Mouse (Mus musculus) thymus, postnatal 4 days (tissue): ENCODE results near the gene Calm3.

Source experiments
- DNase-seq: peaks from one replicate; pipeline ENCODE4 v3.0.0; 2021

Gene Calm3

DNA sequence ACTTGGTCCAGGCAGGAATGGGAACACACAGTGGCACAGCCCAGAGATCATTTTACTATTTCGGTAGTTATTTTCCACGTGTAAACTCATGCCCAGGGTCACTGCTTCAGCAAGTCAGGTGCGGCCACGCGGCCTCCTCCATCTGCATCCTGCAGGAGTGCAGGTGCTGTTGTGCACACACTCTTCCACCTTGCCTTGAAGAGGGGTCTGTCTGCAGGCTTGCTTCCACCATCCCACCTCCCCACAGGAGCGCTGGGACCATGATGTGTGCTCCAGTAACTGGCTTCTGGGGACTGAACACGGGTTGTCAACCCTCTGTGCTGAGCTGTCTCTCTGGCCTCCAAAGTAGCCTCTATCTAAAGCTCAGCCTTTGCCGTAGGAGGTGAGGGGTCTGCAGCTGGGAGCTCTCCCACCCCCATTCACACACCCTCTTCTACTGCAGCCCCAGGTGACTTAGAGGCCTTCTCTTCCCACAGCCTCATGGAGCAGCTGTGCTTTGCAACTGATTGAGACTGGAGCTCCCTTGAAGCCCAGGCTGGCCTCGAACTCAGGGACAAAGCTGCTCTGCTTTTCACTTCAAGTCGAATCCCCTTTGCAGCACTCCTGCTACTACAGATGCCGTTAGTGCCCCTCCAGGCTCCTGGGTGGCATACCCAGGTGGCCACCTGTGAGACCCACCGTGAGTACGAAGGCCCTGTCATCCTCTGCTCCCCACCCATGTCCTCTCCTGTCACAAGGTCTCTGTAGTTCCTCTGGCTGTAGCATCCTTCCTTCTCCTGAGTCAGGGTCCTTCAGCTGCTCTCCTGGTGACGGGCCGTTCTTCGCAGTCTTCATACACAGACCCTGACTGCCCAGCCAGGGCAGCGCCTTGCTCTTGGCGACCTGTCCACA lies 9.2 kb downstream of the Calm3 start:
- DNase-seq: peak; percentile 13

DNA sequence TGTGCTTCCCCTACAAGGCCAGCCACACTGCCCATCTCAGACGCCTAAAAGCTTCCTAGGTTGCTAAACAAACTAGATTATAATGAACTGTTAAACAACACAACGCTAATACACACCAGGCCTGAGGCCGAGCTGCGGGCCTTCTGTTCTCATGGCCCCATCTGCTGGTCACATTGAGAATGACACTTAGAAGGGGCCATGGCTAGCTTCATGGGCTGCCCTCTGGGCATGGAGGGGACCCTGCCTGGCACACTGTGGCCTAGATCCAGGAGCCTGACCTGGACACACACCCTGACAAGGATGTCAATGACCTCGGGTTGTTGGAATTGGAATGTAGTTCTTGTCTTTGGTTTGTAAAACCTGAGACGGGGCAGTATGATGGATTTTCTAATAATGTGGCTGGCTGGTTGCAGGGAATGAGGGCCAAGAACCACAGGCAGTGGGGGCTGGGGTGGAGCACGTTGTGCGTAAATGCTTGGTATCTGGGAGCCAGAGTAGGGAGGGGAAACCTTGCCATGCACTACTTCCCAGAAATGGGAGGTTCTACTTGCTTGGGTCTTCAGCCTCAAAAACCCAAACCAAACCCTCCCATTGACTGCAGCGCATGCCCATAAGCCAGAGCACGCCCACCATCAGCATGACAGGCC lies 10.0 kb downstream of the Calm3 start:
- peak; percentile 82 for DNase-seq

DNA sequence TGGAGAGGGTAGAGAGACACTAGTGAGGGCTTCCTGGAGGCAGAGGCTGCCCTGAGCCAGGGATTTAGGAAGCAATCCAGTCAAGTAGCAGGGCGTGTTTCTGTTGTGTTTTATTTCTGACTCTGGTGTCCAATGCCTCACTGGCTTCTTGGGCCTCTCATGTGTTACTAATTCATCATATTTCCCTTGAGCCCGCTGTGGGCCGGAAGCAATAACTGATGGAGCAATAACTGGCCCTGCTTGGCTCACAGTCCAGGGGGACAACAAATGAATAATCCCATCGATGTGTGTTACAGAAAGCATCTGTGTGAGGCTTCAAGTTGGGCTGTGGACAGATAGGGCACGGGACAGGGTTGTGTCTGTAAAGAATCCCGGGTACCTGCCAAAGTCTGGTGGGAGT lies 11.6 kb downstream of the Calm3 start:
- DNase-seq: no peak

DNA sequence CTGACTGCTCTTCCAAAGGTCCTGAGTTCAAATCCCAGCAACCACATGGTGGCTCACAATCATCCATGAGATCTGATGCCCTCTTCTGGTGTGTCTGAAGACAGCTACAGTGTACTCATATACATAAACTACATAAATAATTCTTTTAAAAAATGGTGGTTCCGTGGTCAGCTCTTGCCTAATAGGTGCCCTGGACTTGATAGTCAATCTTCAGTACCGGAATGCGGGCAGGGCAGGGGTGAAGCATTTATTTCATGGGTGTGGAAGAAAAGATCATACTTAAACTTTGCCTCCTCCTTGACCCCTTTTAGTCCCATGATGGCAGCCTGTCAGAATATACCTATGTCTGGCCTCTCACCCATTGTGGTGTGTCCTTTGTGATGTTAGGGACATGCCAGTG lies 12.0 kb downstream of the Calm3 start:
- no peak for DNase-seq

DNA sequence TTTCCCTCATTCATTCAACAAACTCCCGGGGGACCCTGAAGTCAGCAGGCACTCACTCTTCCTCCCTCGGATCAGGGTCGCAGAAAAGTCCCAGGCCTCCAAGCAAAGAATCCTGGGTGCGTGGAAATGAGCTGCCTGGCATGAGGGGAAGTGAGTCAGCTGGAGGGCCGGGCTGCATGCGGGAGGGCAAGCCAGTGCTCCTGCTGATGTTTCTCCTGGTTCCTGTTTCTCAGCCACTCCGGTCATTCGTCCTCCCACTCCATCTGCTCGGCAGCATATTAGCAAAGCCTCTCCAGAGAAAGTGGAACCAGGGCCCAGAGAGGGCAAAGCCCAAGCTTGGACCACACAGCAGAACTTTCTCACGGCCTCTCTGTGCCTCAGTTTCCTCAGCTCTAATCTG lies 14.0 kb downstream of the Calm3 start:
- DNase-seq: no peak

DNA sequence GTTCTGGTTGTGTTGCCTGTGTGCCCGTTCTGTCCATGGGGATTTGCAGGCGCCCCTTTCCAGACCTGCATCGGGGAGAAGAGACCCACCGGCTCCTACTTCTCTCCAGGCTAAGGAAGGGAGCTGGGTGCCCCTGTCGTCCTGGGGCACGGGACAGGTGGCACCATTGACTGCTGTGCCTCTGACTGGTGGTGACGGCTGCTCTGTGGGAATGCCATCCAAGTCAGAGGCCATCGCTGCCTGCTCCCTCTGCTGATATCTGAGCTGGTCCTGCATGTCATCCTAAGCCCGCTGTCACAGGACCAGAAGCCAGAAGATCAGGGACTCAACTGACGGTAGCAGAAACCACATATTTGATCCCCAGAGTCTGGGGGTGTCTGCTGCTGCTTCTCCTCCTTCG lies 15.1 kb downstream of the Calm3 start:
- DNase-seq: no peak

DNA sequence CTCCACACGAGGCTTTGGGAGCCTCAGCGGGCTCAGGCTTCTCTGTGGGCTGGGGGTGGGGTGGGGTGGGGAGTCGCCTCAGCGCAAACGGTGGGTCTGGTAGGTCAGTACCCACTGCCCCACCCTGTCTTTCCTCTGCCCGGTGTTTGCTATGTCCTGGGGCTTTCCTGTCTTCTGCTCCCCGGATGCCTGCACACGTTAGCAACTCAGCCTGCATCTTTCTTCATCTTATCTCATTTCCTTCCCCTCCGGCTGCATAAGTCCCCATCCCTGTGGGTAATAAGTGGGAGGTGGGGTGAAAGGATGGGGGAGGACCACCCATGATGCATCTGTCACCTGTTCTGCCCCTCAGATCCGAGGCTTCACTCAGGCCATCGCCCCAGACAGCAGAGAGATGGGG lies 15.5 kb downstream of the Calm3 start:
- no peak for DNase-seq

DNA sequence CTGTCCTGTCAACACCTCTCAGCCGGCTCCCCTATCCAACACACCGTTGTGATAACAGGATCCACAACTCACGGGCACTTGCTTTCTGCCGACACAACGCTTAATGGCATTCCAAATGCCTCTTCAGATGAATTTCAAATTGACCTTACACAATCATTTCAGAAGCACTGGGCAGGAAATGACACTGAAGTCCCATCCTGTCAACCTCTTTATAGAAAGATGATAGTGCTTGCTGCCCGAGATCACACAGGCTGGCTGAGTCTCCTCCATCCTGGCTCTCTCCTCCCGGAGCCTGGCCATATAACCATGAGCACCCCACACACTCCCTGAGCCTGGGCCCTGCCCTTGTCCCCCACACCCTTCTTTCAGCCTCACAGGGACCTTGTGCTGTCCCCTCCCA lies 16.1 kb downstream of the Calm3 start:
- DNase-seq: no peak

DNA sequence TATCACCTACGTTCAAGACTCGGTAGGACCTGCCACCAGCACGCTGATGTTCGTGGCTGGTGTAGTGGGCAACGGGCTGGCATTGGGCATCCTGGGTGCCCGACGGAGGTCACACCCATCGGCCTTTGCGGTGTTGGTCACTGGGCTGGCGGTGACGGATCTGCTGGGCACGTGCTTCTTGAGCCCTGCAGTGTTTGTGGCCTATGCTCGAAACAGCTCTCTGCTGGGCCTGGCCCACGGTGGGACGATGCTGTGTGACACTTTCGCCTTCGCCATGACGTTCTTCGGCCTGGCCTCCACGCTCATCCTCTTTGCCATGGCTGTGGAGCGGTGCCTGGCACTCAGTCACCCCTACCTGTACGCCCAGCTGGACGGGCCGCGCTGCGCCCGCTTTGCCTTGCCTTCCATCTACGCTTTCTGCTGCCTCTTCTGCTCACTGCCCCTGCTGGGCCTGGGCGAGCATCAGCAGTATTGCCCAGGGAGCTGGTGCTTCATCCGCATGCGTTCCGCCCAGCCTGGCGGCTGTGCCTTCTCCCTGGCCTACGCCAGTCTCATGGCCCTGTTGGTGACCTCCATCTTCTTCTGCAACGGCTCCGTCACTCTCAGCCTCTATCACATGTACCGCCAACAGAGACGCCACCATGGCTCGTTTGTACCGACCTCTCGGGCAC lies 16.9 kb downstream of the Calm3 start:
- DNase-seq: no peak

DNA sequence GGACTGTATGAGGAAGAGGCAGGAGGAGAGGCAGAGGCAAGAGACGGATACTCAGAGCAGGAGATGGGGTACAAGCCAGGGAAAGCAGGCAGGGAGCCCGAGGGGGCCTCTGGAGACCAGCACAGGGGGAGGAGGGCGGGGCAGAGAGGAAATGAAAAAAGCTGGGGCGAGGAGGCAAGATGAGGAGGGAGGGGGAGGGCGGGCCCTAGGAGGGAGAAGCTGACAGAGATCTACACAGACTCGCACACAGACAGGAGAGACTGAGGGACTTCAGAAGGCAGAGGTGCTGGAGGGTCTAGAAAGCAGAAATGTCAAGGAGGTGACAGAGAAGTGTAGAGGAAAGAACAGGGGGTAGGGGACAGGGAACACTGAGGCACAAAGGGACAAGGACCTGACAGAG lies 17.6 kb downstream of the Calm3 start, which contains the start of gene Ptgir:
TSS of gene Ptgir (plus strand) at position 210 of the 400 bp plus-strand sequence.
- DNase-seq: peak; percentile 73

DNA sequence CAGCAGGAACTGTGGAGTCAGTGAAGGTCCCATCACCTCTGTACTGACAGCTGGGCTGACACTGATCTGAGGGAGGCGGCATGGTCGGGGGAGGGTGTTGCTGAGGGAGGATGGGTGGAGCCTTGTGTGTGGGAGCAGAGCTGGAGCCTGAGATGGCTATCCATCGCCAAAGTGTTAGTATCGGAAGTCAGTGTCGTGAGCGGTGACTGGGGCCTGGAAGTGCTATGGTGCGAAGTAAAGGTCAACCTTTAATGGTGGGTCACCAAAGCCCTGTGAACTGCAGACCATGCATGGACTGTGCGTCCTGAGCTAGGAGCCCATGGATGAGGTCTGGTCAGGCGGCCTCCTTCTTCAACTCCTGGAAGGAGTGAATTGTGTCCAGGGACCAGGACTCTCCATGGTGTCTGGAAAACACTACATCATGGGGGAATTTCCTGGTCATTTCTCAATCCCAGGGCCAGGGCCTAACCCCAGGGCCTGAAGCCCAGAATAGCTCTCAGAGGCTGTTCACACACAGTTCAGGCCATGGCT lies 18.4 kb downstream of the Calm3 start:
- DNase-seq: peak; percentile 54

DNA sequence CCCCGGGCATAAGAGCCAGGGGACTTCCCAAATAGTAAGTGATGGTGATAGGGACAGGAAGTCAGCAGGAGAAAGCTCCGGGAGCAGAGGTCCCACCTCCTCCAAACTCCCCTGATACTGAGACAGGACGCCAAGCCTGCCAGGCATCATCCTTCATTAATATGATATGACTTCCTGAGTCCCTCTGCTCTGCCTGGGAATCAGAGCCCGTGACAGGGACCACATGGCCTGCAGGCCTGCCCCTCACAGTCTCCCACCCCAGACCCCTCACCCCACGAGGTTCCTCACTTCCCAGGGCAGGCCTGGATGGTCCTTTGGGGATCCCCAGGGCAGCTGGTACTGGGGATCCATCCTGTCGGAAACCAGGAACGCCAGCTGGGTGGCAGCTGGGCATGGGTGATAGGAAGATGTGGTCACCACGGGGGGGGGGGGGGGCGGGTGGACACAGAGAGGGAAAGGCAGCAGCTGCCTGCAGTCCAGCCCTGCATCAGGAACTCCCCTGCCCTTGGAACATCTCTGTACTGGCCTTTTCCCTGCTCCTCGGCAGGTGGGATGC lies 19.7 kb downstream of the Calm3 start:
- DNase-seq: no peak

DNA sequence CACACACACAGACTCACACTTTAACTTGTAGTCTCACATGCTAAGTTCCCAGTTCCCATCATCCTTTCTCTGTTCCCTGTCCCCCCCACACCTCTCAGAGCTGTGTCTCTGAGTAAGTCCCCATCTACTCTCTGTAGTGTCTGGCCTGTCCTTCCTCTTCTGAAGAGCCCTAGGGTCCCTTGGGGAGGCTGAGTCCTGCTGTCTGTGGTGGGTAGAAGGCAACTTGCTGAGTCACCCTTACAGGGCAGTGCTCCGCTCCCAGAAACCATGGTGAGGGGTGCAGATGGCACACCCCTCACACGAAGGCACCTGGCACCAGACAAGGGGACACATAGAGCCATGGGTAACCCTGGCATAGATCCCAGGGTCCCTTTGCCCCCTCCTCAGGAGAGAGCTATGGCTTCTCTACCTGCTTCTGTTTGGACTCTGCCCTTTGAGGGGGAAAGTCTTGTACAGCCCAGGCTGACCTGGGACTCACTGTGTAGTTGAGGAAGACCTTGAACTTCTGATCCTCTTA lies 20.4 kb downstream of the Calm3 start:
- no peak for DNase-seq

DNA sequence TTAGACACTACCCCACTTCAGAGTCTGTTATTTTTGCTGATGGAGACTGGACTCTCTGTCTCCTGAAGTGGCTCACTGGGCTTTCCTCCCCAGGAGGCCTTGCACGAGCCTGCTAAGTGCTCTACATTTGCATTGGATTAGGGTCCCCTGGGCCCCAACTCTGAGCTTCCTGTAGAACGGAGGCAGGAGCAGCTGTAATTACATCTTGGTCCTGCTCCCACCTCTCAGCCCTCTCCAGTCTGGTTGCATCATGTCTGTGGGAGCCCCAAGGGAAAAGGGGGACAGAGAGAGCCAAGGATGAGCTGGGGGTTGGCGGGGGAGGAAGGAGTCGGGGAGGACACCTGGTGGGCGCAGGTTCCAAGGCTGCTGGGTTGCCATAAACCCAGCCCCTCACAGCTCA lies 23.4 kb downstream of the Calm3 start:
- DNase-seq: no peak

DNA sequence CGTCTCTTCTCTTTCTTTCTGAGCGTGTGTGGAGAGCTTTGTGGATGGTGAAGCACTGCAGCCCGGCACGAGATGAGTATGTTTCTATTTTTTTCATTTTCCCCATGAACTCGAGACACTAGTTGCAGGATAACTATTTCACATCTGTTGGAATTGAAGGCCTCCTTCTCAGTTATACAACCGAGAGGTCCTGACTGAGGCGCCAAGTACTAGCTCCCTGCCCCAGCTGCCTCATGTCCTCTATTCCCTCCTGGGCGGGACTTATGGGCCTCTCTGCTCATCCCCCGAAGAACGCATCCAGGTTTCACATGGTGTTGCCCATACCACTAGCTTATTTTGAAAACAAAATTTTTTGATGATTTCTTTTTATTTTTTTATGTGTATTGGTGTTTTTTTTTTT lies 28.4 kb downstream of the Calm3 start:
- no peak for DNase-seq

DNA sequence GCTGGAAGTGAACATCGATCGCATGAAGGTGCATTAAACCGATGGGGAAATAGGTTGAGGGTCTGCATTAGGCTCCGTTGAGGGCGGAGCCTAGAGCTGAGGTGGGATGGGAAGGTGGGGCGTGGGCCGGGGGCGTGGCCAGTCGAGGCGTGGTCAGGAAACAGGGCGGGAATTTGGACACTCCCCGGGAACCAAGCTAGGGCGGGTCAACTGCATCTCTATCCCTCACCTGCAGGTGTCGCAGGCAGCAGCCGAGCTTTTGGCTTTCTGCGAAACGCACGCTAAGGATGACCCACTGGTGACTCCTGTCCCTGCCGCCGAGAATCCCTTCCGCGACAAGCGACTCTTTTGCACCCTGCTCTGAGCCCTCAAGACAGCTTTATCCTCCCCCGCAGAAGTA lies 28.9 kb downstream of the Calm3 start:
- peak; percentile 83 for DNase-seq

DNA sequence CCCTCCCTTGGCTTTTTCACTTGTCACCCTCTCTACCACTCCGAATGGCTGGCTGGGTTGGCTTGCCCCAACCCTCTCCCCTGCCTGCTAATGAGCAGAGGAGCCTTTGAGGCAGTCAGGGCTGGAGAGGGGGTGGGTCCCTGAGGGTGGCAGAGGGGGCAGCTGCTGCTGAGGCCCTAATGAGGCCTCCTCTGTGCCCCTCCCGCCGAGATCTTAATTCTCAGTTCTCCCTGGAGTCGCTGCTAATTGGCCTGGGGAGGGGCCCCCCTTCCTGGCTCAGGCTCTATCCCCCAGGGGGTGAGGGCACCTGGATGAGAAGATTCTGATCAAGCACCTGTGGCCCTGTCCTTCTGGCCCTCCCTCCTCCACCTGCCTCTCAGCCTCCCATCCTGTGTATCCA lies 29.6 kb downstream of the Calm3 start:
- DNase-seq: no peak

DNA sequence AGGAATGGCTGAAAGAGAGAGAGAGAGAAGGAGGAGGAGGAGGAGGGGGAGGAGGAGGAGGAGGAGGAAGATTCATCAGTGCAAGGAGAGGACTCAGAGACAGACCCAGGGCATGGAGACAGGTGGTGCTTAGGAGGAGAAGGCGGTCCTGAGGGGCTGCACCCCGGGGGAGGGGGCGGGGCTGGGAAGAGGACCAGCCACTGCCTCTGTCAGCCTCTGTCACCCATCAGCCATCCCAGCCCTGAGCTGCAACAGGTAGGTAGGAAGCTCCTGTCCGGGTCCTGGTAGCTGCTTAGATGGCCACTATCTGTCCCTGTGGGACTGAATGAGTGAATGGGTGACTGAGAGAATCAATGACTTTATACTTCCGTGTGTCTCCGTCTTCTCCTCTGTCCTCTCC lies 30.3 kb downstream of the Calm3 start:
- peak; percentile 27 for DNase-seq

DNA sequence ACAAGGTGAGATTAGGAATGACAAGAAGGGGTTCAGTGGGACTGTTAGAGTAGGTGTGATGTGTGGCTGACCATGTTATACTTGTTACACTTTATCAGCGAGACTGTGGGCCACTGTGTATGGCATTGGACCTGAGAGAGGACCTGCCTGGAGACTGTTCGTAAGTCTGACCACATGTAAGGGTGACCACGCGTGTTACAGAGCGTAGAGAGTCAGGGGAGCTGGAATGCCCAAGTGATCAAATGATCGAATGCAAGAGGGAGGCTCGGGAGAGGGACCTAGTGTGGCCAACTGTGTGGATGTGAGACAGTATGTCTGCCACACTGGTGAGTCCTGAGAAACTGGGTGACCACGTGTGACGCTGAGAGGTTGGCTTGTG lies 31.6 kb downstream of the Calm3 start:
- no peak for DNase-seq

DNA sequence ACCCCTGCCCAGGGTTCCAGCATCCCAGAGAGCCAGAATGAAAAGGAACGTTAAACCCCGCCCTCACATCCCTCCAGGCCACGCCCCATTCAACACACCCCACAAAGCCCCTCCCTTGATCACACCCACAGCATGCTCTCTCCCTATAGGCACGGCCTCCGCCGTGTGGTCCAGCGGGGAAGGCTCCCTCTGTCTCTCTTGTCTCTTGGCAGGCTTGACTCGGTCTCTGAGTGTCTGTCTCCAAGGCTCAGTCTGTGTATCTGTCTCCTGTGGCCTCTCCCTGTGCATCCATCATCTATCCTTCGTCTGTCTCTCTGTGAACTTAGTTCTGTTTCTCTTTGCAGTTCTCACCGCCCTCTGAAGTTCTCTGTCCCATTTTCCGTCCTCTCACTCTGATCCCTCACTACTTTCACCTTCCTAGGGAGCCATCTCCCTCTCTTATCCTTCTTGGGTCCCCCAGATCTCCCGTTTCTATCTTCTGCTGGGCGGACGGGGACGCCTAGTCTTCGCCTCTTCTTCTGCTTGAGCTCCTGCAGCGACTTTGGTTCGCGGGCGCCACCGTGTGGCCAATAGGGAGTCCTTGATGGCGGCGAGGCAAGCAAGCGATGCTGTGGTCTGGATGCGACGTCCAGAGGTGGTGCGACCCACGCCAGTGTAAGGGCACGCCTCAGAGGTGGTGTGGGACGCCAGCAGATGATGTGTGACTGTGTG lies 32.1 kb downstream of the Calm3 start, which contains the start of gene Gng8:
TSS of gene Gng8 (plus strand) at position 146 of the 711 bp plus-strand sequence.
- peak; percentile 92 for DNase-seq

DNA sequence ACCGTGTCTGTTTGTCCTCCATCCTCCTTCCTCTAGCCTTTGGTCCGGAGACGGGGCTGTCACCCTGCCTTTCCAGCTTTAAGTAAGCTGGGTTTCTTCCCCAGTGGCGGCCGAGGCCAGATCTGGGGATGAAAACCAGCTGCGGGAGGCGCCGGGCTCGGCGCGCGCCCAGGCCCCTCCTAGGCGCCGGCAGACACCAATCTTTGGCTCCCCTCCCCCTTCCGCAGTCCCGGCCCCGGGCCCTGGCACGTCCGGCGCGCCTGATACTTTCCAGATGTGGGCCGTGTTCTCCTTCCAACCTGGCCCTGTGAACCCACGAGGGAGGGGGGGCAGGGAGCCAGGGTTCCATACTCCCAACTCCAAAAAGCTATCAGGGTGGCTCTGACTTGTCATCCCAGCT lies 33.0 kb downstream of the Calm3 start:
- DNase-seq: peak; percentile 42

DNA sequence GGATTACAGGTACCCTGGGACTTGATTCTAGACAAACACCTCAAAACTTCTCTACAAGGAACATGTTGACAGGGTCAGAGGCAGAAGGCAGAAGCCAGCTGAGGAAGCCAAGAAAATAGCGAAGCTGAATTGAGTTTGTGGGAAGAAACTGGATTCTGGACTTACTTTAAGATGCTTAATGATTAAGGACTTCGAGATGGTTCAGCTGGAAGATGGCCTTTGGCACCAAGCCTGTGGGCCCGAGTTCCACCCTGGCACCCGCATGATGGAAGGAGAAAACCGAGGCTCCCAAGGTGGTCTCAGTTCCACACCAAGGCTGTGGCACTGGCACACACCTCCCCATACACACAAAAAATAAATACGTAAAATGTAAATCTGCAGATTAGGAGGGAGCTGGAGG lies 33.4 kb downstream of the Calm3 start:
- no peak for DNase-seq
